Mouse (Mus musculus) spleen, adult 10 weeks (tissue): ENCODE results near the gene Ccdc148. TPM values are rescaled to one million over a fixed set of nuclear protein-coding genes. Genes with fewer than 3 reads are reported as not detected.

Source experiments
- polyA plus RNA-seq: library from polyadenylated mRNA; stranded (reverse); fragments of 350-450 nt; fragmentation: Illumina TruSeq; extraction: RNeasy Lipid Tissue Mini Kit (QIAGEN cat#74804); gene quantifications from one replicate; pipeline ENCODE4 v1.2.3, GENCODE M21; 2015; ENCODE audit warnings: low replicate concordance; ENCODE audit not compliant: insufficient read depth

The Ccdc148 gene
- 4.8 TPM for polyA plus RNA-seq

GRCm38 (mm10) chr2:59160605-59160963 lies at the start of gene Ccdc148, which contains the start of gene Pkp4:
Gene Ccdc148 (minus strand): TSS chr2:59160683.
Gene Pkp4 (plus strand): TSS chr2:59160850.

GRCm38 (mm10) chr2:58859134-58859533 lies 301.3 kb downstream of the Ccdc148 start, which contains the start of gene Gm11099:
Gene Gm11099 (plus strand): TSS chr2:58859434.

Other genes starting within 250 kb of the Ccdc148 start
- gene Pkp4, start 167 bp upstream of the Ccdc148 start, polyA plus RNA-seq, result 33.9 TPM